Mouse (Mus musculus) left cerebral cortex, postnatal 36 days (tissue): ENCODE results near the gene Syt2. TPM values are rescaled to one million over a fixed set of nuclear protein-coding genes. Genes with fewer than 3 reads are reported as not detected.

ENCODE experiments used
- DNase-seq, 2 experiments: peaks; one replicate each; pipeline ENCODE4 v3.0.0; 2021 to 2022; ENCODE audit warnings: low spot score in 2 of 2, mixed read lengths in 1 of 2
- intact Hi-C: fragments of 180-260 bp; cut with DNase I; formaldehyde crosslinking; loops from one replicate; pipeline ENCODE4 v1.15.1; 2025
- total RNA-seq, 2 experiments: library from RNA; stranded (reverse); gene quantifications; 2 replicates each; pipeline ENCODE4 v1.2.3; 2021

Gene Syt2
- total RNA-seq, 2 experiments from 2014 or later, result 49.4 to 71.5 TPM

- intact Hi-C loops, result no loop called here
- DNase-seq, result no peak
Measured at GRCm38 (mm10) chr1:134761534-134761933, 115.1 kb downstream of the Syt2 start.

GRCm38 (mm10) chr1:134763250-134763649 is 116.8 kb downstream of the Syt2 start:
- intact Hi-C loops, result no loop called here
- no peak for DNase-seq

GRCm38 (mm10) chr1:134763776-134764438 is 117.4 kb downstream of the Syt2 start:
- intact Hi-C loops, result no loop called here

GRCm38 (mm10) chr1:134764831-134765458 is 118.5 kb downstream of the Syt2 start:
- no peak for DNase-seq

More at GRCm38 (mm10) chr1:134763776-134764438, 117.4 kb downstream of the Syt2 start:
- no peak for DNase-seq

GRCm38 (mm10) chr1:134766448-134766847 is 120.0 kb downstream of the Syt2 start:
- no peak for DNase-seq
- intact Hi-C loops, result no loop called here

More at GRCm38 (mm10) chr1:134764831-134765458, 118.5 kb downstream of the Syt2 start:
- intact Hi-C loops, result no loop called here

- intact Hi-C loops, result no loop called here
- DNase-seq, result no peak
Measured at GRCm38 (mm10) chr1:134770312-134770711, 123.8 kb downstream of the Syt2 start.

GRCm38 (mm10) chr1:134771353-134771752 is 124.9 kb downstream of the Syt2 start:
- intact Hi-C loops, result no loop called here
- DNase-seq, result peak in 1 of 2 experiments; percentile 48

- intact Hi-C loops, result no loop called here
Measured at GRCm38 (mm10) chr1:134771999-134772398, 125.5 kb downstream of the Syt2 start.

GRCm38 (mm10) chr1:134772821-134773220 is 126.3 kb downstream of the Syt2 start:
- intact Hi-C loops, result no loop called here
- DNase-seq, result no peak

More at GRCm38 (mm10) chr1:134771999-134772398, 125.5 kb downstream of the Syt2 start:
- DNase-seq, result no peak

GRCm38 (mm10) chr1:134773256-134773655 is 126.8 kb downstream of the Syt2 start:
- intact Hi-C loops, result no loop called here

GRCm38 (mm10) chr1:134774247-134774646 is 127.8 kb downstream of the Syt2 start:
- intact Hi-C loops, result no loop called here
- no peak for DNase-seq

More at GRCm38 (mm10) chr1:134773256-134773655, 126.8 kb downstream of the Syt2 start:
- no peak for DNase-seq

- intact Hi-C loops, result no loop called here
- no peak for DNase-seq
Measured at GRCm38 (mm10) chr1:134774728-134775287, 128.3 kb downstream of the Syt2 start.

GRCm38 (mm10) chr1:134775631-134776030 is 129.2 kb downstream of the Syt2 start:
- intact Hi-C loops, result no loop called here
- DNase-seq, result no peak

- intact Hi-C loops, result no loop called here
- no peak for DNase-seq
Measured at GRCm38 (mm10) chr1:134777201-134777885, 130.9 kb downstream of the Syt2 start.

- intact Hi-C loops, result no loop called here
- DNase-seq, result no peak
Measured at GRCm38 (mm10) chr1:134777936-134778548, 131.6 kb downstream of the Syt2 start.

GRCm38 (mm10) chr1:134782797-134783196 is 136.3 kb downstream of the Syt2 start:
- DNase-seq, result no peak
- intact Hi-C loops, result no loop called here

- intact Hi-C loops, result no loop called here
- DNase-seq, result no peak
Measured at GRCm38 (mm10) chr1:134783958-134784357, 137.5 kb downstream of the Syt2 start.

GRCm38 (mm10) chr1:134784481-134784880 is 138.0 kb downstream of the Syt2 start:
- intact Hi-C loops, result no loop called here

GRCm38 (mm10) chr1:134784911-134785310 is 138.4 kb downstream of the Syt2 start:
- DNase-seq, result no peak
- intact Hi-C loops, result loop anchor here (5.0 kb wide), 1 partner anchor 37 kb away; no protein-coding TSS in a partner anchor

More at GRCm38 (mm10) chr1:134784481-134784880, 138.0 kb downstream of the Syt2 start:
- no peak for DNase-seq

GRCm38 (mm10) chr1:134788096-134788495 is 141.6 kb downstream of the Syt2 start:
- intact Hi-C loops, result loop anchor here (5.0 kb wide), 1 partner anchor 34 kb away; no protein-coding TSS in a partner anchor
- no peak for DNase-seq
